Mouse (Mus musculus): ENCODE results near the gene Atxn1.

DNA sequence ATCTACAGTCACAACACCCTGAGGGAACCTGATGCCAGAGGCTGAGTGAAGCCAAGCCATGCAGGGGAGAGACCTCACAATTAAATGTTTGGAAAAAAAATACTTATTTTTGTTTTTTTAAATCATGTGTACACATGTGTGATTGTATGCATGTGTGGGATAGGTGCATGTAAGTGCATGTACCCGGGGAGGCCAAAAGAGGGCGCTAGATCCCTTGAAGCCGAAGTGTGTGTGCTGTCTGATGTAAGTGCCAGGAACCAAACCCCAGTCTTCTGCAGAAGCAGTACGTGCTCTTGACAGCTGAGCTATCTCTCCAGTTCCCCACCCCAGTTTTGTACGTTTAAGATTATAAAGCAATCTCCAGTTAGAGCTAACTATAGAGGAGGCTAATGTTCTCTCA lies 186.1 kb downstream of the Atxn1 start:
- TF ChIP-seq CTCF (IDR thresholded peaks at IDR 0.05; ENCODE audit: borderline replicate concordance, insufficient read depth, low read length) (peak; percentile 37; the same call in 1 of the 2 replicates), POLR2A (IDR thresholded peaks at IDR 0.05; ENCODE audit: low read depth, low read length) (no peak)
